Mouse (Mus musculus): Measurements from ENCODE around the gene Igflr1. TPM values are rescaled to one million over a fixed set of nuclear protein-coding genes. Genes with fewer than 3 reads are reported as not detected.

Igflr1 gene
- polyA plus RNA-seq, 1 experiment from 2014 or later = 6.4 TPM

DNA sequence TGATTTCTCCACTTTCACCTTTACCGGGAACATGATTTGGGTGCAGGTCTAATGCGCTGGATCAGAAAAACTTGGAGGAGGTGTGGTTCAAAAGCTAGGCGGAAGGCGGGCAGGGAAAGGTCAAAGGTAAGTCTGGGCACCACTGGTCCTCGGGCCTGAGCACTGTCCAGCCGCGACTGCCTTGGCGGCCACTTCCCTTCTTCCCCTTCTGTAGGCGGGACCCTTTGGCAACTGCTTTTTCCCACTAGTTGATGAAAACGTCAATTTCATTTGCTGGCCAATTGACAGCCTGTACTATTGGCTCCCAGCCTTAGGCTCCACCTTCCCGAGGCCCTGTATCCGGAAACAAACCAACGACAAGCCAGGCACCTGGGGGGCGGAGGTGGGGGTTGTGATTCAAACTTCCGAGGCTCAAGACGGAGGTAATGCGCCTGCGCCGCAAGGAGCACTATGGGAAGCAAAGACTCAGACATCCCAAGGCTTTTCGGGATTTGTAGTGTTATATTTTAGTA is 5.7 kb upstream of the Igflr1 start, which contains the start of gene Lin37:
TSS of gene Lin37 (minus strand) at position 396 of the 512 bp plus-strand sequence.
- Histone ChIP-seq H3K27ac (ENCODE audit: low read length) (peak within 1 kb of the TSS; percentile 44; the same call in 1 of the 2 replicates), H3K27me3 (ENCODE audit: control insufficient read depth, insufficient read depth, low read depth, low read length) (no peaks in the 10 kb centered on the region), H3K9me3 (ENCODE audit: control insufficient read depth, low read length) (no peaks in the 10 kb centered on the region), H3K36me3 (ENCODE audit: control insufficient read depth, insufficient read depth, low read length) (peaks cover 17% of the 10 kb centered on the region), H3K9ac (ENCODE audit: low read length) (peak within 1 kb of the TSS; percentile 83), H3K4me2 (ENCODE audit: low read depth, low read length) (peak within 1 kb of the TSS; percentile 94), H3K4me1 (replicated peaks; ENCODE audit: control insufficient read depth, insufficient read depth, low read length) (peaks cover 16% of the 10 kb centered on the region), H3K4me3 (ENCODE audit: low read length) (peak within 1 kb of the TSS; percentile 71)
- ATAC-seq (ENCODE audit: low read depth) = peak; percentile 88
- WGBS = under 1% methylated on average over 20 of the region's 20 CpGs

- H3K9ac ChIP-seq (ENCODE audit: low read length) = no peak overlapping the region
Measured at GRCm38 (mm10) chr7:30560296-30560695, 4.9 kb upstream of the Igflr1 start.

GRCm38 (mm10) chr7:30562526-30563116 is 2.6 kb upstream of the Igflr1 start:
- H3K27me3 ChIP-seq (ENCODE audit: control insufficient read depth, insufficient read depth, low read depth, low read length) = no peaks in the 10 kb centered on the region
- WGBS = 1% methylated on average over 27 of the region's 27 CpGs
- peak overlapping the region; percentile 76 for H3K4me3 ChIP-seq (ENCODE audit: low read length)
- H3K4me2 ChIP-seq (ENCODE audit: low read depth, low read length) = peak overlapping the region; percentile 85
- H3K27ac ChIP-seq (ENCODE audit: low read length) = peak overlapping the region; percentile 81
- H3K9ac ChIP-seq (ENCODE audit: low read length) = peak overlapping the region; percentile 78
- ATAC-seq (ENCODE audit: low read depth) = no peak
- peaks cover 9% of the 10 kb centered on the region; the same call in 1 of the 2 replicates for H3K36me3 ChIP-seq (ENCODE audit: control insufficient read depth, insufficient read depth, low read length)
- no peaks in the 10 kb centered on the region for H3K9me3 ChIP-seq (ENCODE audit: control insufficient read depth, low read length)
- peaks cover 16% of the 10 kb centered on the region for H3K4me1 ChIP-seq (replicated peaks; ENCODE audit: control insufficient read depth, insufficient read depth, low read length)

More at GRCm38 (mm10) chr7:30560296-30560695, 4.9 kb upstream of the Igflr1 start:
- H3K4me2 ChIP-seq (ENCODE audit: low read depth, low read length) = no peak overlapping the region; the same call in 1 of the 2 replicates
- H3K27me3 ChIP-seq (ENCODE audit: control insufficient read depth, insufficient read depth, low read depth, low read length) = no peaks in the 10 kb centered on the region
- no peak overlapping the region for H3K27ac ChIP-seq (ENCODE audit: low read length)
- H3K9me3 ChIP-seq (ENCODE audit: control insufficient read depth, low read length) = no peaks in the 10 kb centered on the region
- peaks cover 17% of the 10 kb centered on the region for H3K36me3 ChIP-seq (ENCODE audit: control insufficient read depth, insufficient read depth, low read length)
- peaks cover 16% of the 10 kb centered on the region for H3K4me1 ChIP-seq (replicated peaks; ENCODE audit: control insufficient read depth, insufficient read depth, low read length)
- H3K4me3 ChIP-seq (ENCODE audit: low read length) = no peak overlapping the region
- ATAC-seq (ENCODE audit: low read depth) = no peak
- 60% methylated on average over 2 of the region's 2 CpGs for WGBS

GRCm38 (mm10) chr7:30563117-30563905 is 1.9 kb upstream of the Igflr1 start, which contains the start of the genes U2af1l4, Gm49396 and Psenen:
Gene U2af1l4, plus strand, starts transcription at chr7:30563301.
Gene Gm49396, plus strand, starts transcription at chr7:30563344.
Gene Psenen, minus strand, starts transcription at chr7:30563627.
- Histone ChIP-seq H3K4me2 (ENCODE audit: low read depth, low read length) (peak within 1 kb of the TSS; percentile 85), H3K27ac (ENCODE audit: low read length) (peak within 1 kb of the TSS; percentile 97), H3K9ac (ENCODE audit: low read length) (peak within 1 kb of the TSS; percentile 80), H3K4me1 (replicated peaks; ENCODE audit: control insufficient read depth, insufficient read depth, low read length) (peaks cover 13% of the 10 kb centered on the region), H3K27me3 (ENCODE audit: control insufficient read depth, insufficient read depth, low read depth, low read length) (no peaks in the 10 kb centered on the region), H3K9me3 (ENCODE audit: control insufficient read depth, low read length) (no peaks in the 10 kb centered on the region), H3K36me3 (ENCODE audit: control insufficient read depth, insufficient read depth, low read length) (peaks cover 13% of the 10 kb centered on the region), H3K4me3 (ENCODE audit: low read length) (peak within 1 kb of the TSS; percentile 76)
- ATAC-seq (ENCODE audit: low read depth) = peak; percentile 87
- WGBS = under 1% methylated on average over 45 of the region's 45 CpGs

DNA sequence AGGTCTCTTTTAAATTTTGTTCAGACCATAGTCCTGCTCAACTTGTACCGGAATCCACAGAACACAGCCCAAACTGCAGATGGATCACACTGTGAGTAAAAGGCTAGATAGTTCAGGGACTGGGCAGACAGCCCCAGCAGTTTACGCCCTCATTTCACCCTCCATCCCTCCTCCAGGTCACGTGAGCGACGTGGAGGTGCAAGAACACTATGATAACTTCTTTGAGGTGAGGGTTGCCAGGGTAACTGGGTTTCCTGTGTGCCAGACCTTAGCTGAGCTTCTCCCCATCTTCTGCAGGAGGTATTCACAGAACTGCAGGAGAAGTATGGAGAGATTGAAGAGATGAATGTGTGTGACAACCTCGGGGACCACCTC is 1.3 kb upstream of the Igflr1 start:
- peaks cover 8% of the 10 kb centered on the region for H3K4me1 ChIP-seq (replicated peaks; ENCODE audit: control insufficient read depth, insufficient read depth, low read length)
- ATAC-seq (ENCODE audit: low read depth) = no peak
- peak overlapping the region; percentile 76 for H3K4me3 ChIP-seq (ENCODE audit: low read length)
- H3K36me3 ChIP-seq (ENCODE audit: control insufficient read depth, insufficient read depth, low read length) = peaks cover 17% of the 10 kb centered on the region
- peak overlapping the region; percentile 64 for H3K4me2 ChIP-seq (ENCODE audit: low read depth, low read length)
- WGBS = 15% methylated on average over 6 of the region's 6 CpGs
- H3K9ac ChIP-seq (ENCODE audit: low read length) = peak overlapping the region; percentile 80
- no peaks in the 10 kb centered on the region for H3K27me3 ChIP-seq (ENCODE audit: control insufficient read depth, insufficient read depth, low read depth, low read length)
- H3K9me3 ChIP-seq (ENCODE audit: control insufficient read depth, low read length) = no peaks in the 10 kb centered on the region
- peak overlapping the region; percentile 97; the same call in 1 of the 2 replicates for H3K27ac ChIP-seq (ENCODE audit: low read length)

GRCm38 (mm10) chr7:30566033-30566432 is 806 bp downstream of the Igflr1 start:
- Histone ChIP-seq H3K27me3 (ENCODE audit: control insufficient read depth, insufficient read depth, low read depth, low read length) (no peaks in the 10 kb centered on the region), H3K4me3 (ENCODE audit: low read length) (no peak overlapping the region), H3K4me2 (ENCODE audit: low read depth, low read length) (no peak overlapping the region), H3K36me3 (ENCODE audit: control insufficient read depth, insufficient read depth, low read length) (peaks cover 36% of the 10 kb centered on the region), H3K27ac (ENCODE audit: low read length) (no peak overlapping the region), H3K4me1 (replicated peaks; ENCODE audit: control insufficient read depth, insufficient read depth, low read length) (peaks cover 8% of the 10 kb centered on the region), H3K9me3 (ENCODE audit: control insufficient read depth, low read length) (no peaks in the 10 kb centered on the region), H3K9ac (ENCODE audit: low read length) (no peak overlapping the region)
- ATAC-seq (ENCODE audit: low read depth) = no peak
- 74% methylated on average over 9 of the region's 9 CpGs for WGBS

- Histone ChIP-seq H3K36me3 (ENCODE audit: control insufficient read depth, insufficient read depth, low read length) (peaks cover 44% of the 10 kb centered on the region), H3K9ac (ENCODE audit: low read length) (no peak overlapping the region), H3K4me1 (replicated peaks; ENCODE audit: control insufficient read depth, insufficient read depth, low read length) (peaks cover 5% of the 10 kb centered on the region), H3K4me2 (ENCODE audit: low read depth, low read length) (no peak overlapping the region), H3K4me3 (ENCODE audit: low read length) (no peak overlapping the region), H3K9me3 (ENCODE audit: control insufficient read depth, low read length) (no peaks in the 10 kb centered on the region), H3K27me3 (ENCODE audit: control insufficient read depth, insufficient read depth, low read depth, low read length) (no peaks in the 10 kb centered on the region), H3K27ac (ENCODE audit: low read length) (no peak overlapping the region)
- WGBS = 83% methylated on average over 11 of the region's 11 CpGs
- ATAC-seq (ENCODE audit: low read depth) = no peak
Measured at GRCm38 (mm10) chr7:30567555-30567954, 2.3 kb downstream of the Igflr1 start.

GRCm38 (mm10) chr7:30572389-30572788 is 7.2 kb downstream of the Igflr1 start:
- Histone ChIP-seq H3K9me3 (ENCODE audit: control insufficient read depth, low read length) (no peaks in the 10 kb centered on the region), H3K36me3 (ENCODE audit: control insufficient read depth, insufficient read depth, low read length) (peaks cover 81% of the 10 kb centered on the region), H3K4me3 (ENCODE audit: low read length) (no peak overlapping the region), H3K27ac (ENCODE audit: low read length) (no peak overlapping the region), H3K27me3 (ENCODE audit: control insufficient read depth, insufficient read depth, low read depth, low read length) (no peaks in the 10 kb centered on the region), H3K9ac (ENCODE audit: low read length) (no peak overlapping the region), H3K4me2 (ENCODE audit: low read depth, low read length) (no peak overlapping the region), H3K4me1 (replicated peaks; ENCODE audit: control insufficient read depth, insufficient read depth, low read length) (no peaks in the 10 kb centered on the region)
- 84% methylated on average over 5 of the region's 5 CpGs for WGBS
- no peak for ATAC-seq (ENCODE audit: low read depth)

DNA sequence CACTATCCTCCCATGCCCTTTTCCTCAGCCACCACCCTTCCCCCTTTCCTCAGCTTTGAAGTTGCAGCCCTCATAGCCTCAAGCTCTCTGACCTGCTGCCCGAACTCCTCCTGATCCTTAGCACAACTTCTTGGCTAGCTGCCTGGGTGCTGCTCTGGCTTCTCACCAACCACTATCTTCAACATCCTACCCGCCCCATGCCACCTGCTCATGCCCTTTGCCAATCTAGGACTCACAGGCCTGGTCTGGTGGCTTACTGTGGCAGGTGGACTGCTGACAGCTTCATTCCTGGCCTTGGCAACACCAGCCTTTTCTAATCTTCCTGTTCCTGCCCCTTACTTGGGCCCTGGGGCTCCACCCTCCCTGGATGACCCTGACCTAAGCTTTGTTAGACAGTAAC is 7.7 kb downstream of the Igflr1 start:
- no peak for ATAC-seq (ENCODE audit: low read depth)
- no peak overlapping the region for H3K4me2 ChIP-seq (ENCODE audit: low read depth, low read length)
- no peaks in the 10 kb centered on the region for H3K9me3 ChIP-seq (ENCODE audit: control insufficient read depth, low read length)
- no peaks in the 10 kb centered on the region for H3K27me3 ChIP-seq (ENCODE audit: control insufficient read depth, insufficient read depth, low read depth, low read length)
- no peak overlapping the region for H3K9ac ChIP-seq (ENCODE audit: low read length)
- no peak overlapping the region for H3K4me3 ChIP-seq (ENCODE audit: low read length)
- WGBS = 75% methylated on average over 2 of the region's 2 CpGs
- peaks cover 85% of the 10 kb centered on the region for H3K36me3 ChIP-seq (ENCODE audit: control insufficient read depth, insufficient read depth, low read length)
- H3K27ac ChIP-seq (ENCODE audit: low read length) = no peak overlapping the region
- H3K4me1 ChIP-seq (replicated peaks; ENCODE audit: control insufficient read depth, insufficient read depth, low read length) = no peaks in the 10 kb centered on the region
